8 mouse cellular contexts compared by ENCODE assay signal in the genomic region with DNA sequence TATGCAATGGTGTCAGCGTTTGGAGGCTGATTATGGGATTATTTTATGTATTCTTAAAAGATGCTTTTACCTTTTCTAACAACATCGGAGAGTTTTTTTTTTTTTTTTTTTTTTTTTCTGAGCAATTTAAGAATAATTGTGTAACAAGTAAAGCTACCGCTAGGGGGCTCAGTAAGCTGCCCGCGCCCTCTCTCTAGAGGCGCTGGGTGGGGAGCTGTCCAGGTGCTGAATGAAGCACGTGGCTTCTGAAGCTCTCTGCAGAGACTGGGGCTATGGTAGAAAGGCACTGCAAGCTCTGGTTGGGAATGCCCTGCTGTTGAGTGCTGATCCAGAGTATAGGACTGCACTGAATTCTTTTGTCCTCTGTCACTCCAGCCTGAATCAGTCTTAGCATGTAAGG. TPM values are rescaled to one million over a fixed set of nuclear protein-coding genes. Genes with fewer than 3 reads are reported as not detected.
A peak's percentile ranks its signal among the peaks of the same experiment; 100 is the strongest.
DNase-seq lines count a peak whose midpoint lies in the region; ATAC-seq lines count a peak whose summit lies in the region.

No protein-coding gene starts in this region.

- ATAC-seq in intestine, embryonic 15.5 days: peak; percentile 80
- ATAC-seq in limb, embryonic 11.5 days (ENCODE audit: insufficient number of reproducible peaks, low FRiP score, low TSS enrichment, low read depth): no peak
- no peak for ATAC-seq in neural tube, embryonic 11.5 days (ENCODE audit: insufficient read depth, low FRiP score, low TSS enrichment)

- H3K4me1 ChIP-seq in intestine, embryonic 15.5 days (replicated peaks): no peaks in the 10 kb centered on the region
- no peaks in the 10 kb centered on the region for H3K4me1 ChIP-seq in limb, embryonic 11.5 days (ENCODE audit: control insufficient read depth, insufficient read depth, low read length)
- no peaks in the 10 kb centered on the region for H3K4me1 ChIP-seq in neural tube, embryonic 11.5 days (ENCODE audit: control insufficient read depth, insufficient read depth, low read length)

- peak; percentile 18 for DNase-seq in left cerebral cortex, adult 11 months (ENCODE audit: low spot score)
- DNase-seq in left cerebral cortex, adult 8-10 months (ENCODE audit: low spot score in 2 of 2): no peak
- peak; percentile 35 for DNase-seq in cerebellum, adult 11-12 months
- peak; percentile 92 for DNase-seq in forelimb bud, embryonic 11.5 days (ENCODE audit: low read depth, low spot score)
- DNase-seq in limb, embryonic 11.5 days (ENCODE audit: low spot score): peak; percentile 92
- DNase-seq in neural tube, embryonic 11.5 days (ENCODE audit: low spot score): peak; percentile 80
- peak; percentile 93 for DNase-seq in testis, postnatal 10 days (ENCODE audit: low spot score)

- H3K4me3 ChIP-seq in intestine, embryonic 15.5 days (replicated peaks): no peak overlapping the region
- H3K4me3 ChIP-seq in limb, embryonic 11.5 days (ENCODE audit: low read depth, low read length): no peak overlapping the region
- no peak overlapping the region for H3K4me3 ChIP-seq in neural tube, embryonic 11.5 days (ENCODE audit: low read depth, low read length)

- no peaks in the 10 kb centered on the region for H3K27me3 ChIP-seq in intestine, embryonic 15.5 days (replicated peaks)
- no peaks in the 10 kb centered on the region for H3K27me3 ChIP-seq in limb, embryonic 11.5 days (ENCODE audit: control insufficient read depth, insufficient read depth, low read length)
- H3K27me3 ChIP-seq in neural tube, embryonic 11.5 days (ENCODE audit: control insufficient read depth, insufficient read depth, low read length): no peaks in the 10 kb centered on the region

- no peaks in the 10 kb centered on the region for H3K36me3 ChIP-seq in intestine, embryonic 15.5 days
- H3K36me3 ChIP-seq in limb, embryonic 11.5 days (ENCODE audit: control insufficient read depth, insufficient read depth, low read length): no peaks in the 10 kb centered on the region
- no peaks in the 10 kb centered on the region for H3K36me3 ChIP-seq in neural tube, embryonic 11.5 days (ENCODE audit: control insufficient read depth, insufficient read depth, low read length)

- H3K9me3 ChIP-seq in intestine, embryonic 15.5 days: no peaks in the 10 kb centered on the region
- no peaks in the 10 kb centered on the region for H3K9me3 ChIP-seq in limb, embryonic 11.5 days (ENCODE audit: control insufficient read depth, low read length)
- no peaks in the 10 kb centered on the region for H3K9me3 ChIP-seq in neural tube, embryonic 11.5 days (ENCODE audit: control insufficient read depth, low read length)

- no peak overlapping the region for H3K9ac ChIP-seq in intestine, embryonic 15.5 days
- H3K9ac ChIP-seq in limb, embryonic 11.5 days (ENCODE audit: low read length): no peak overlapping the region
- no peak overlapping the region for H3K9ac ChIP-seq in neural tube, embryonic 11.5 days (ENCODE audit: low read length)

- no peak overlapping the region for H3K27ac ChIP-seq in intestine, embryonic 15.5 days
- no peak overlapping the region for H3K27ac ChIP-seq in limb, embryonic 11.5 days (replicated peaks; ENCODE audit: low read depth, low read length)
- no peak overlapping the region for H3K27ac ChIP-seq in neural tube, embryonic 11.5 days (ENCODE audit: low read depth, low read length)

- H3K4me2 ChIP-seq in intestine, embryonic 15.5 days (replicated peaks): no peak overlapping the region
- no peak overlapping the region for H3K4me2 ChIP-seq in limb, embryonic 11.5 days (ENCODE audit: low read depth, severe bottlenecking)
- no peak overlapping the region for H3K4me2 ChIP-seq in neural tube, embryonic 11.5 days (ENCODE audit: low read depth)

- 4% methylated on average over 7 of the region's 7 CpGs for WGBS in intestine, embryonic 15.5 days
- 3% methylated on average over 7 of the region's 7 CpGs for WGBS in limb, embryonic 11.5 days
- 7% methylated on average over 7 of the region's 7 CpGs for WGBS in neural tube, embryonic 11.5 days

RNA-seq across cellular contexts. Expression of a gene that starts 26.0 kb away (rescaled TPM):
- total RNA-seq in left cerebral cortex, adult 8-10 months (2022): 100 to 1,000 TPM; 179 to 201 (median 190) TPM
- polyA plus RNA-seq in intestine, embryonic 15.5 days (2015; fragmentation: Nextera tagmentation; extraction: Ambion mirVana): 6.5 and 6.8 TPM in 2 replicates
- 4.7 and 5.7 TPM in 2 replicates for polyA plus RNA-seq in limb, embryonic 11.5 days (2014; fragmentation: Nextera tagmentation; extraction: Ambion mirVana)
- 13.1 and 14.4 TPM in 2 replicates for polyA plus RNA-seq in neural tube, embryonic 11.5 days (2014; fragmentation: Nextera tagmentation; extraction: Ambion mirVana)

Comparison
In these comparisons a context has a peak if more than half of its experiments do, and no peak if none do; other contexts are left out.
1. DNase-seq: peak in left cerebral cortex, adult 11 months (single experiment), cerebellum, adult 11-12 months (single experiment), forelimb bud, embryonic 11.5 days (single experiment), limb, embryonic 11.5 days (single experiment), neural tube, embryonic 11.5 days (single experiment) and testis, postnatal 10 days (single experiment); none in left cerebral cortex, adult 8-10 months (0 of 2).